Mouse (Mus musculus): Measurements from ENCODE around the gene Olfr1346. TPM values are rescaled to one million over a fixed set of nuclear protein-coding genes. Genes with fewer than 3 reads are reported as not detected.

Olfr1346 gene
- polyA plus RNA-seq, 1 experiment from 2014 or later = not detected

DNA sequence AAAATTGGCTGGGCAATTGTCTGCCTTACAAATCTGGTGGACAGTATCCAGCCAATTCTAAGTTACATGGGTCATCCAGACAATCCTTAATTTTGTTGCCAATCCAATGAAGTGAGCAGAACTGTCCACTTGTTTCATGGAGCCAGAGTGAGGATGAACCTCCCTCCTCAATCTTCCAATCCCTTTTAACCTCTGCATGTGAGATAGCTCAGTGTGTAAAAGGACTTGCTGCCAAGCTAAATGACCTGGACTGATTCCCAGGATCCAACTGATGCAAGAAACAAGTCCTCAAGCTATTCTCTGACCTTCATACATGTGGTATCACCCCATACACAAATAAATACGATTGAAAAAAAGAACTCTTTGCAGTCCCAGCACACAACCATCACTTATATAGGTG, 54.8 kb downstream of the Olfr1346 start:
- Histone ChIP-seq H3K9ac (replicated peaks) (no peak overlapping the region), H3K4me2 (replicated peaks) (no peak overlapping the region), H3K27ac (replicated peaks) (no peak overlapping the region), H3K36me3 (no peaks in the 10 kb centered on the region), H3K4me1 (no peaks in the 10 kb centered on the region), H3K4me3 (no peak overlapping the region), H3K27me3 (no peaks in the 10 kb centered on the region), H3K9me3 (peaks cover 9% of the 10 kb centered on the region; the same call in 1 of the 2 replicates)
- no peak for ATAC-seq (replicated peaks)
- 34% methylated on average over 1 of the region's 1 CpGs for WGBS

DNA sequence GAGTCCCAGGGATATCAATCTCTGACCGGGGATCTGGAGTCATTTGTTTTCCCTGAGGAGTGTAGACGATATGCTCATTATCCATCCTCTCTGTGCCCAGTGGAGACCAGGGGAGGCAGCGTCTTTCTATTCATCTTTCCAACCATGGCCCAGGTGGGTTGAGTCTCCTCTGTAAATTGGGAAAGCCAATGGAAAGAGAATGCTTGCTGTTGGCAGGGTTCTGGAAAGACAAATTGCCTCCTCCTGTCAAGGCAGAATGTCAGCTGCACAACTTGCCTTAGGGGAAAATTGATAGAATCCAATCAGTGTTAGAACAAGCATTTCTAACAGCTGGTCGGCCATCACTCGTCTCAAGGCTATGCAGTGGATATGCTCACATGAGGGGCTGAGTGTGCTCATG, 55.9 kb downstream of the Olfr1346 start, which contains the start of gene Olfr1349:
Gene Olfr1349, minus strand, starts transcription at position 101 of the 400 bp plus-strand sequence.
- H3K9ac ChIP-seq (replicated peaks) = no peak within 1 kb of the TSS
- no peak within 1 kb of the TSS for H3K4me2 ChIP-seq (replicated peaks)
- peaks cover 9% of the 10 kb centered on the region; the same call in 1 of the 2 replicates for H3K9me3 ChIP-seq
- no peaks in the 10 kb centered on the region for H3K4me1 ChIP-seq
- no peaks in the 10 kb centered on the region for H3K27me3 ChIP-seq
- H3K36me3 ChIP-seq = no peaks in the 10 kb centered on the region
- no peak for ATAC-seq (replicated peaks)
- H3K27ac ChIP-seq (replicated peaks) = no peak within 1 kb of the TSS
- 86% methylated on average over 5 of the region's 5 CpGs for WGBS
- H3K4me3 ChIP-seq = no peak within 1 kb of the TSS

GRCm38 (mm10) chr7:6525001-6525400, 58.1 kb downstream of the Olfr1346 start:
- no peak overlapping the region for H3K4me3 ChIP-seq

DNA sequence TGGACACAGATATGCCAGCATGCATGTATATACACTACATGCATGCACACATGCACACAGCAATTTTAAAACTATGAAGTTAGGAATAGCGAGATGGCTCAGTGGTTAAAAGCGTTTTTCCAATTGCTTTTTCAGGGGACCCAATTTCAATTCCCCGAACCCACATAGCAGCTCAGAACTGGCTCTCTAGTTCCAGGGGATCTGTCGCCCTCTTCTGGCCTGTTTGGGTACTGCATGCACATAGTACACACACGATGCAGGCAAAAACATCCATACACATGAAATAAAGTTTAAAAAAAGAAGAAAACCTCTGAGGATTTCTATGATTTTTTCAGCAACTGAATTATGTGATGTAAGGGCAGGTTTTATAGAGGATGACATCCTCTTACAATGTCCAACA, 59.2 kb downstream of the Olfr1346 start:
- no peak overlapping the region for H3K4me2 ChIP-seq (replicated peaks)
- WGBS = 69% methylated on average over 5 of the region's 5 CpGs
- H3K9me3 ChIP-seq = peaks cover 5% of the 10 kb centered on the region
- H3K9ac ChIP-seq (replicated peaks) = no peak overlapping the region
- no peaks in the 10 kb centered on the region for H3K27me3 ChIP-seq
- no peaks in the 10 kb centered on the region for H3K4me1 ChIP-seq
- H3K27ac ChIP-seq (replicated peaks) = no peak overlapping the region
- no peaks in the 10 kb centered on the region for H3K36me3 ChIP-seq
- ATAC-seq (replicated peaks) = no peak
- no peak overlapping the region for H3K4me3 ChIP-seq

More at GRCm38 (mm10) chr7:6525001-6525400, 58.1 kb downstream of the Olfr1346 start:
- WGBS = 61% methylated on average over 3 of the region's 3 CpGs
- no peaks in the 10 kb centered on the region for H3K4me1 ChIP-seq
- H3K4me2 ChIP-seq (replicated peaks) = no peak overlapping the region
- peaks cover 5% of the 10 kb centered on the region for H3K9me3 ChIP-seq
- ATAC-seq (replicated peaks) = no peak
- H3K27ac ChIP-seq (replicated peaks) = no peak overlapping the region
- H3K9ac ChIP-seq (replicated peaks) = no peak overlapping the region
- H3K27me3 ChIP-seq = no peaks in the 10 kb centered on the region
- H3K36me3 ChIP-seq = no peaks in the 10 kb centered on the region

Other genes with a start within 250 kb of the Olfr1346 start
- not detected in 2 replicates for gene Zscan5b, start 244.8 kb upstream of the Olfr1346 start, polyA plus RNA-seq (2015; fragmentation: Nextera tagmentation; extraction: Ambion mirVana)
- gene Epp13, start 214.4 kb upstream of the Olfr1346 start, polyA plus RNA-seq (2015; fragmentation: Nextera tagmentation; extraction: Ambion mirVana) = 0.38 TPM in 1 of 2 replicates, not detected in the other
- gene Zfp667, start 180.5 kb upstream of the Olfr1346 start, polyA plus RNA-seq (2015; fragmentation: Nextera tagmentation; extraction: Ambion mirVana) = 15.2 and 15.8 TPM in 2 replicates
- 12.3 and 13.8 TPM in 2 replicates for gene Zfp583, start 135.8 kb upstream of the Olfr1346 start, polyA plus RNA-seq (2015; fragmentation: Nextera tagmentation; extraction: Ambion mirVana)
- 5.7 and 6.0 TPM in 2 replicates for gene Gm3854, start 123.3 kb upstream of the Olfr1346 start, polyA plus RNA-seq (2015; fragmentation: Nextera tagmentation; extraction: Ambion mirVana)
- gene Zfp78, start 103.8 kb upstream of the Olfr1346 start, polyA plus RNA-seq (2015; fragmentation: Nextera tagmentation; extraction: Ambion mirVana) = 4.5 and 4.6 TPM in 2 replicates
- 21.5 and 23.3 TPM in 2 replicates for gene Zfp28, start 83.8 kb upstream of the Olfr1346 start, polyA plus RNA-seq (2015; fragmentation: Nextera tagmentation; extraction: Ambion mirVana)
- gene Smim17, start 68.4 kb upstream of the Olfr1346 start, polyA plus RNA-seq (2015; fragmentation: Nextera tagmentation; extraction: Ambion mirVana) = 2.6 and 3.4 TPM in 2 replicates
- gene Gm20715, start 56.8 kb upstream of the Olfr1346 start, polyA plus RNA-seq (2015; fragmentation: Nextera tagmentation; extraction: Ambion mirVana) = 0.06 TPM in 1 of 2 replicates, not detected in the other
- gene Olfr1344, start 28.4 kb upstream of the Olfr1346 start, polyA plus RNA-seq (2015; fragmentation: Nextera tagmentation; extraction: Ambion mirVana) = not detected in 2 replicates
- 0.03 TPM in 1 of 2 replicates, not detected in the other for gene Olfr1336, start 10.9 kb upstream of the Olfr1346 start, polyA plus RNA-seq (2015; fragmentation: Nextera tagmentation; extraction: Ambion mirVana)
- gene Olfr5, start 19.8 kb downstream of the Olfr1346 start, polyA plus RNA-seq (2015; fragmentation: Nextera tagmentation; extraction: Ambion mirVana) = not detected in 2 replicates
- gene Olfr1347, start 32.7 kb downstream of the Olfr1346 start, polyA plus RNA-seq (2015; fragmentation: Nextera tagmentation; extraction: Ambion mirVana) = not detected in 2 replicates
- not detected in 2 replicates for gene Olfr1348, start 41.6 kb downstream of the Olfr1346 start, polyA plus RNA-seq (2015; fragmentation: Nextera tagmentation; extraction: Ambion mirVana)
- gene Olfr1349, start 55.8 kb downstream of the Olfr1346 start, polyA plus RNA-seq (2015; fragmentation: Nextera tagmentation; extraction: Ambion mirVana) = not detected in 2 replicates
- gene Olfr1350, start 97.7 kb downstream of the Olfr1346 start, polyA plus RNA-seq (2015; fragmentation: Nextera tagmentation; extraction: Ambion mirVana) = not detected in 2 replicates
- 3.2 and 3.7 TPM in 2 replicates for gene Zim1, start 229.3 kb downstream of the Olfr1346 start, polyA plus RNA-seq (2015; fragmentation: Nextera tagmentation; extraction: Ambion mirVana)